21 mouse cellular contexts compared by ENCODE assay signal in the genomic region with DNA sequence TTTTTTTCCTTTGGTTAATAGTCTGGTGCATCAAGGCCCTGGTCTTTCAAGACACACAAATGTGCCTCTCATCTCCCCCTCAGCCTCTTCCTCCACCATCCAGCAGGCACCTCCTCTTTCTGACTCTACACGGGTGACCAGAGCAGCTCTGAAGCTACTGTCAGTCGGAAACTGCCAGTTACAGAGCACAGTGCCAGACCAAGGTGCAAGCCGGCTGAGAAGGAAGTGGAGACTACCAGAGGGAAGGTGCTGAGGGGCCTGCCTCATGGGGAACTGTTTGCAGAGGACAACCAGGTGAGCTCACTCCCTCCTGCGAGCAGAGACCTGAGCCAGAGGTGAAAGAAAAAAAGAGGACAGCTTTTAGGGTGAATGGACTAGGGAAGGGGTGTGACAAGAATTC. TPM values are rescaled to one million over a fixed set of nuclear protein-coding genes. Genes with fewer than 3 reads are reported as not detected.
A peak's percentile ranks its signal among the peaks of the same experiment; 100 is the strongest.
DNase-seq lines count a peak whose midpoint lies in the region; ATAC-seq and TF ChIP-seq lines count a peak whose summit lies in the region.
"Had no signal": no experiment of that assay in that cellular context is flagged by ENCODE, and none has a peak within 500 bp of the region (broad histone marks: within the 10 kb centered on the region; RNA-seq: fewer than 3 reads in every experiment).

A gene (plus strand): TSS at position 114 of the 400 bp plus-strand sequence.

- H3K36me3 ChIP-seq in embryonic facial prominence, embryonic 13.5 days: no peaks in the 10 kb centered on the region
- H3K36me3 ChIP-seq in embryonic facial prominence, embryonic 10.5 days (replicated peaks): no peaks in the 10 kb centered on the region
- no peaks in the 10 kb centered on the region for H3K36me3 ChIP-seq in lung, postnatal 0 days (ENCODE audit: insufficient read depth, low read length)
- H3K36me3 ChIP-seq in liver, postnatal 0 days (replicated peaks; ENCODE audit: insufficient read depth, low read length): no peaks in the 10 kb centered on the region
- no peaks in the 10 kb centered on the region for H3K36me3 ChIP-seq in stomach, embryonic 16.5 days (ENCODE audit: control insufficient read depth, insufficient read depth, low read length)
- no peaks in the 10 kb centered on the region for H3K36me3 ChIP-seq in hindbrain, embryonic 11.5 days (ENCODE audit: control insufficient read depth, insufficient read depth, low read length)
- H3K36me3 ChIP-seq: forebrain, embryonic 15.5 days; heart, embryonic 12.5 days; limb, embryonic 12.5 days had no signal

- 74% methylated on average over 4 of the region's 4 CpGs for WGBS in embryonic facial prominence, embryonic 13.5 days
- 73% methylated on average over 4 of the region's 4 CpGs for WGBS in embryonic facial prominence, embryonic 10.5 days
- 46% methylated on average over 4 of the region's 4 CpGs for WGBS in lung, postnatal 0 days
- WGBS in liver, postnatal 0 days (ENCODE audit: insufficient replicate concordance): 34% methylated on average over 4 of the region's 4 CpGs
- 45% methylated on average over 4 of the region's 4 CpGs for WGBS in stomach, embryonic 16.5 days
- 70% methylated on average over 4 of the region's 4 CpGs for WGBS in hindbrain, embryonic 11.5 days

- no peaks in the 10 kb centered on the region for H3K9me3 ChIP-seq in embryonic facial prominence, embryonic 13.5 days
- no peaks in the 10 kb centered on the region for H3K9me3 ChIP-seq in embryonic facial prominence, embryonic 10.5 days
- no peaks in the 10 kb centered on the region for H3K9me3 ChIP-seq in lung, postnatal 0 days (ENCODE audit: low read length)
- no peaks in the 10 kb centered on the region for H3K9me3 ChIP-seq in liver, postnatal 0 days (ENCODE audit: low read length)
- H3K9me3 ChIP-seq in stomach, embryonic 16.5 days (replicated peaks; ENCODE audit: control insufficient read depth, low read length): no peaks in the 10 kb centered on the region
- no peaks in the 10 kb centered on the region for H3K9me3 ChIP-seq in hindbrain, embryonic 11.5 days (ENCODE audit: control insufficient read depth, low read length)
- H3K9me3 ChIP-seq: forebrain, embryonic 15.5 days; heart, embryonic 12.5 days; limb, embryonic 12.5 days had no signal

- no peak within 1 kb of the TSS for H3K4me3 ChIP-seq in embryonic facial prominence, embryonic 13.5 days
- H3K4me3 ChIP-seq in embryonic facial prominence, embryonic 10.5 days: no peak within 1 kb of the TSS
- no peak within 1 kb of the TSS for H3K4me3 ChIP-seq in lung, postnatal 0 days (ENCODE audit: low read depth, low read length)
- no peak within 1 kb of the TSS for H3K4me3 ChIP-seq in liver, postnatal 0 days (ENCODE audit: low read depth, low read length)
- H3K4me3 ChIP-seq in stomach, embryonic 16.5 days (replicated peaks; ENCODE audit: low read length): no peak within 1 kb of the TSS
- H3K4me3 ChIP-seq in hindbrain, embryonic 11.5 days (ENCODE audit: low read depth, low read length): no peak within 1 kb of the TSS
- H3K4me3 ChIP-seq: forebrain, embryonic 15.5 days; heart, embryonic 12.5 days; limb, embryonic 12.5 days had no signal

- H3K4me2 ChIP-seq in embryonic facial prominence, embryonic 13.5 days: no peak within 1 kb of the TSS
- no peak within 1 kb of the TSS for H3K4me2 ChIP-seq in lung, postnatal 0 days (replicated peaks; ENCODE audit: low read depth, low read length)
- no peak within 1 kb of the TSS for H3K4me2 ChIP-seq in liver, postnatal 0 days (ENCODE audit: low read depth, low read length)
- no peak within 1 kb of the TSS for H3K4me2 ChIP-seq in stomach, embryonic 16.5 days (ENCODE audit: low read depth, low read length)
- H3K4me2 ChIP-seq in hindbrain, embryonic 11.5 days (replicated peaks; ENCODE audit: low read depth, low read length): no peak within 1 kb of the TSS
- H3K4me2 ChIP-seq: forebrain, embryonic 15.5 days; heart, embryonic 12.5 days; limb, embryonic 12.5 days had no signal

- H3K27me3 ChIP-seq in embryonic facial prominence, embryonic 13.5 days: no peaks in the 10 kb centered on the region
- no peaks in the 10 kb centered on the region for H3K27me3 ChIP-seq in embryonic facial prominence, embryonic 10.5 days (replicated peaks; ENCODE audit: low read depth, poor library complexity, severe bottlenecking)
- H3K27me3 ChIP-seq in lung, postnatal 0 days (replicated peaks; ENCODE audit: insufficient read depth, low read length): no peaks in the 10 kb centered on the region
- H3K27me3 ChIP-seq in liver, postnatal 0 days (ENCODE audit: insufficient read depth, low read length): no peaks in the 10 kb centered on the region
- H3K27me3 ChIP-seq in stomach, embryonic 16.5 days (ENCODE audit: control insufficient read depth, insufficient read depth, low read length): no peaks in the 10 kb centered on the region
- no peaks in the 10 kb centered on the region for H3K27me3 ChIP-seq in hindbrain, embryonic 11.5 days (ENCODE audit: control insufficient read depth, insufficient read depth, low read length)
- H3K27me3 ChIP-seq: forebrain, embryonic 15.5 days; heart, embryonic 12.5 days; limb, embryonic 12.5 days had no signal

- TF ChIP-seq EP300 in lung, postnatal 0 days (IDR thresholded peaks at IDR 0.05): no peak
- no peak for TF ChIP-seq EP300 in liver, postnatal 0 days (IDR thresholded peaks at IDR 0.05; ENCODE audit: low read depth)

- H3K4me1 ChIP-seq in embryonic facial prominence, embryonic 13.5 days: no peaks in the 10 kb centered on the region
- H3K4me1 ChIP-seq in embryonic facial prominence, embryonic 10.5 days: no peaks in the 10 kb centered on the region
- H3K4me1 ChIP-seq in lung, postnatal 0 days (ENCODE audit: insufficient read depth, low read depth, low read length): no peaks in the 10 kb centered on the region; the same call in 1 of the 2 replicates
- peaks cover 11% of the 10 kb centered on the region for H3K4me1 ChIP-seq in liver, postnatal 0 days (ENCODE audit: insufficient read depth)
- peaks cover 3% of the 10 kb centered on the region; the same call in 1 of the 2 replicates for H3K4me1 ChIP-seq in stomach, embryonic 16.5 days (ENCODE audit: control insufficient read depth, insufficient read depth, low read length)
- no peaks in the 10 kb centered on the region for H3K4me1 ChIP-seq in hindbrain, embryonic 11.5 days (replicated peaks; ENCODE audit: control insufficient read depth, insufficient read depth, low read length)
- H3K4me1 ChIP-seq: forebrain, embryonic 15.5 days; heart, embryonic 12.5 days had no signal

- DNase-seq in embryonic facial prominence, embryonic 10.5 days (ENCODE audit: low spot score): no peak
- no peak for DNase-seq in lung, postnatal 0 days (ENCODE audit: low spot score)
- DNase-seq in lung, adult 18-20 months: no peak
- no peak for DNase-seq in liver, postnatal 0 days
- no peak for DNase-seq in right cerebral cortex, postnatal 4 days
- no peak for DNase-seq in hindbrain, embryonic 11.5 days (ENCODE audit: low spot score)
- DNase-seq: adrenal gland, adult 8-10 months; cerebellum, adult 8-10 months; kidney, adult 9 months; kidney, postnatal 36 days; lung, embryonic 14.5 days; right cerebral cortex, postnatal 25 days; thymus, adult 18-20 months had no signal

- TF ChIP-seq CTCF in lung, postnatal 0 days (IDR thresholded peaks at IDR 0.05): no peak
- no peak for TF ChIP-seq CTCF in liver, postnatal 0 days (IDR thresholded peaks at IDR 0.05; ENCODE audit: low read depth)

- no peak within 1 kb of the TSS for H3K9ac ChIP-seq in embryonic facial prominence, embryonic 13.5 days
- H3K9ac ChIP-seq in lung, postnatal 0 days (replicated peaks; ENCODE audit: low read depth): no peak within 1 kb of the TSS
- H3K9ac ChIP-seq in liver, postnatal 0 days (replicated peaks): no peak within 1 kb of the TSS
- H3K9ac ChIP-seq in stomach, embryonic 16.5 days (ENCODE audit: low read length): no peak within 1 kb of the TSS
- H3K9ac ChIP-seq in hindbrain, embryonic 11.5 days (ENCODE audit: low read depth, low read length): no peak within 1 kb of the TSS
- H3K9ac ChIP-seq: forebrain, embryonic 15.5 days; heart, embryonic 12.5 days; limb, embryonic 12.5 days; lung, embryonic 14.5 days had no signal

- H3K27ac ChIP-seq in embryonic facial prominence, embryonic 13.5 days: peak within 1 kb of the TSS; percentile 33; the same call in 1 of the 2 replicates
- no peak within 1 kb of the TSS for H3K27ac ChIP-seq in embryonic facial prominence, embryonic 10.5 days (replicated peaks)
- H3K27ac ChIP-seq in lung, postnatal 0 days (ENCODE audit: low read length): peak within 1 kb of the TSS; percentile 17; the same call in 1 of the 2 replicates
- peak within 1 kb of the TSS; percentile 86 for H3K27ac ChIP-seq in liver, postnatal 0 days (ENCODE audit: low read depth)
- H3K27ac ChIP-seq in stomach, embryonic 16.5 days (ENCODE audit: low read length): no peak within 1 kb of the TSS
- no peak within 1 kb of the TSS for H3K27ac ChIP-seq in hindbrain, embryonic 11.5 days (ENCODE audit: low read depth, low read length)
- H3K27ac ChIP-seq: forebrain, embryonic 15.5 days; hindbrain, postnatal 0 days; limb, embryonic 12.5 days had no signal

- no peak for ATAC-seq in embryonic facial prominence, embryonic 13.5 days (ENCODE audit: insufficient number of reproducible peaks, insufficient read depth, low FRiP score, low TSS enrichment, low read depth)
- no peak for ATAC-seq in lung, postnatal 0 days
- no peak for ATAC-seq in liver, postnatal 0 days
- ATAC-seq in stomach, embryonic 16.5 days (ENCODE audit: insufficient read depth, low FRiP score): peak; percentile 68; the same call in 1 of the 2 replicates
- ATAC-seq in hindbrain, embryonic 11.5 days (ENCODE audit: low FRiP score): no peak
- ATAC-seq: CD4-positive, CD25-positive, alpha-beta regulatory T cell, adult 4 months; forebrain, embryonic 15.5 days; hindbrain, postnatal 0 days; Patski had no signal

RNA-seq across cellular contexts. Expression of the gene that starts here (rescaled TPM):
- 0.18 and 0.36 TPM in 2 replicates for polyA plus RNA-seq in embryonic facial prominence, embryonic 13.5 days (2015; fragmentation: Nextera tagmentation; extraction: Ambion mirVana)
- polyA plus RNA-seq in embryonic facial prominence, embryonic 10.5 days (2016; fragmentation: Nextera tagmentation; extraction: Ambion mirVana): 0.10 TPM in 1 of 2 replicates, not detected in the other
- polyA plus RNA-seq in lung, postnatal 0 days (2015; fragmentation: Nextera tagmentation; extraction: Ambion mirVana): 0.10 and 0.26 TPM in 2 replicates
- polyA plus RNA-seq in liver, postnatal 0 days (2015; fragmentation: Nextera tagmentation; extraction: Ambion mirVana): 2.4 and 2.8 TPM in 2 replicates
- polyA plus RNA-seq in stomach, embryonic 16.5 days (2015; fragmentation: Nextera tagmentation; extraction: Ambion mirVana): 0.20 and 0.48 TPM in 2 replicates
- polyA plus RNA-seq in hindbrain, embryonic 11.5 days (2014; fragmentation: Nextera tagmentation; extraction: Ambion mirVana): 0.07 and 0.34 TPM in 2 replicates
- polyA plus RNA-seq: forebrain, embryonic 15.5 days; hindbrain, postnatal 0 days; Patski had no signal

Comparison
In these comparisons a context has a peak if more than half of its experiments do, and no peak if none do; other contexts are left out.
1. H3K27ac ChIP-seq: peak in embryonic facial prominence, embryonic 13.5 days (single experiment), lung, postnatal 0 days (single experiment) and liver, postnatal 0 days (single experiment); none in embryonic facial prominence, embryonic 10.5 days (single experiment), stomach, embryonic 16.5 days (single experiment) and hindbrain, embryonic 11.5 days (single experiment).
2. Peak in ATAC-seq in stomach, embryonic 16.5 days; RNA of the gene not detected or under 1 TPM.